Mouse (Mus musculus) kidney, adult 2 months (tissue): ENCODE measurements at regions not wholly inside any gene's neighbourhood (a gene's known extent, or its start where the extent isn't known, plus 50 kb on each side); places are given as distances from the start of the nearest gene placed in this dataset.

Experiments
- CTCF ChIP-seq: fragments of 200-500 bp; conservative IDR thresholded peaks from 2 replicates; pipeline ENCODE4 v1.5.1; 2011; ENCODE audit warnings: low read depth, mild to moderate bottlenecking, control low read depth, low read length, moderate library complexity, mixed read lengths; ENCODE audit not compliant: insufficient read depth, insufficient read length
- POLR2A ChIP-seq: fragments of 200-500 bp; IDR thresholded peaks from one replicate; pipeline ENCODE4 v1.6.1; 2011; ENCODE audit warnings: low read depth, low read length, control low read depth

DNA sequence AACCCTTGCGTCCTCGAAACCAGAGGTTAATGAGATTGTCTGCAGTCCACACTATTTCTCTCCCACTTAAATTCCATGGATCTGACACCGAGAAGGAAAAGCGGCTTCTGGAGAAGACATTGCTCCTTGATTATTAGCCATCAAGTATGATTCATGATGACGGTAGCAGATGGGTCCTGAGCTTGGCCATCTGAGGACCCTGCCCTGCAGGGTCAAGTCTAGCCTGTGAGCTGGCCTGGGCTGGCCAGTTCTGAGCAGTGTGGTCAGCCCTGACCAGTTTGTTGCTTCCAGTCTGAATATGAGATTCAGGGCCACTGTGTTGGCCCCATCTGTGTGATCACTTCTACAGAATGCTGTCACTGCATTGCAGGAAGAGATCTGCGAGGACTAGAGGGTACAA is 1275.9 kb upstream of the A1bg start:
- TF ChIP-seq CTCF (no peak), POLR2A (no peak)
